Mouse (Mus musculus): Measurements from ENCODE around the gene Adgrf5. TPM values are rescaled to one million over a fixed set of nuclear protein-coding genes. Genes with fewer than 3 reads are reported as not detected.
"Not testable (repeated sequence)": the region's sequence is repeated elsewhere in the genome, so short reads cannot be mapped to it uniquely, and the experiment has no call there.

The Adgrf5 gene
- total RNA-seq, 2 experiments from 2014 or later, result 209 to 282 TPM

- intact Hi-C loops (cut with DNase I), result loop anchor here (5.0 kb wide), 1 partner anchor 72 kb away; the partner anchor contains the start of gene Adgrf5
- DNase-seq, result no peak
Measured at GRCm38 (mm10) chr17:43434485-43434884, 74.2 kb downstream of the Adgrf5 start.

GRCm38 (mm10) chr17:43451216-43451615 is 91.0 kb downstream of the Adgrf5 start:
- no peak for DNase-seq

DNA sequence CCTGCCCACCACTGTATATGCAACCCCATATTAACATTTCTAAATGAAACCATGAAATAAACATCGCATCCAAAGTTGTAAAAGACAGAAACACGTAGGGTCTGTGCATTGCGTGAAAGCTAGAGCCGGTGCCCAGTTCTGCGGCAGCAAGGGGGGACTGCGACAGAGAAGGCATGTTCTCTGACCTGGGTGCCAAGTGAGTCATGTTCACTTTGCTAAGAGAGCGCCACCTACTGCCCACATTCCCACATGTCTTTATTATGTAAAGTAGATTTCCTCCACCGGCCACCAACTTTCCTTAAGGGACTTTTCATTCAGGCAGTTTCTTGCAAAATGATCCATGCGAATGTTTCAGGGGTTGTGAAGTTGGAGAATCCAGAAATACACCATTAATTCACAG is 98.3 kb downstream of the Adgrf5 start:
- DNase-seq, result peak; percentile 79 to 84
- intact Hi-C loops (cut with DNase I), result loop anchor here (5.0 kb wide), 1 partner anchor 446 kb away; no protein-coding TSS in a partner anchor

More at GRCm38 (mm10) chr17:43451216-43451615, 91.0 kb downstream of the Adgrf5 start:
- intact Hi-C loops (cut with DNase I), result no loop called here

GRCm38 (mm10) chr17:43459737-43460230 is 99.5 kb downstream of the Adgrf5 start:
- intact Hi-C loops (cut with DNase I), result loop anchor here (1.0 to 5.0 kb wide), 4 partner anchors 133 to 447 kb away; no protein-coding TSS in a partner anchor
- DNase-seq, result no peak

DNA sequence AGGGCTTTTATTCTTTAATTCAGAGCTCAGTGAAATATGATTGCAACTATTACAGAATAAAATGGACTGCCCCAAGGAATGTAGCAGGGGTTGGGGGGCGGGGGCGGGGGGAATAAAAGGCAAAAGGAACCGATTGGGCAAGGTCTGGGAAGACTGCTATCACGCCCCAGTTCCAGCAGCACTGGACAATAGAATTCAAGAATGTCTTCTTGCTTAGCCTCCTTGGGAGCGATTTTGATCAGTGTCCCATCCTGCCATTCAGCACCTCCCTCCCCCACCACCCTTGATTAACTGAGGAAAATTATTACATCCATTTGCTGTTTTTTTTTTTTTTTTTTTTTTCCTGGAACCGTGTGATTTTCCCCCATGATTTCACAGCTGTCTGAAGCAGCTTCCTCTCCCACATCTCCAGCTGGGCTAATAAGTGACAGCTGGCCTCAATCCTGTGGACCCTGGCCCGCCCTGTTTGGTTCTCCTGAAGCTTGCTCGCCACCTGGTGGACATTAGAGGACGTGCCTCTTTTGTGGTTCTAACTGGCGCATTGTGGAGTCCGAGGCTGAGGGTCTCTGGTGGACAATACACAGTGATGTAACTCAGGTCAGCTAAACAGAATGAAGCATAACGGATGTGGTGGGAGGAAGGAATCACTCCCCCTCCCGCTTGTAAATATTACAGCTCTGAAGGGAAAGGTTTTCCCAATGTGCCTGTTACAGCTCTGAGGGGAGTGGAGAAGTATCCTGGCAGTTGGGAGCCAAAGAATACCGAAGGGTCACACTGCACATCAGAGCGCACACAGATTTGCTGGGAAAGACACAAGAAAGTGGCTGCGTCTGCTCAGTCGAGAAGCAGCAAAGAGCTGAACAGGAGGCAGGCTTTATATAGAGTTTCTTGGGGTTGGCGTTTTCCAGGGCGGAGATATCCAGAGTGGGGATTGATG is 100.3 kb downstream of the Adgrf5 start:
- intact Hi-C loops (cut with DNase I), result loop anchor here (1.0 to 5.0 kb wide), 3 partner anchors 134 to 383 kb away; no protein-coding TSS in a partner anchor
- DNase-seq, result peak; percentile 77 to 79

- intact Hi-C loops (cut with DNase I), result no loop called here
- peak in 1 of 2 experiments; percentile 7 for DNase-seq
Measured at GRCm38 (mm10) chr17:43470039-43470438, 109.8 kb downstream of the Adgrf5 start.

GRCm38 (mm10) chr17:43472558-43472957 is 112.3 kb downstream of the Adgrf5 start:
- no peak for DNase-seq
- intact Hi-C loops (cut with DNase I), result no loop called here

DNA sequence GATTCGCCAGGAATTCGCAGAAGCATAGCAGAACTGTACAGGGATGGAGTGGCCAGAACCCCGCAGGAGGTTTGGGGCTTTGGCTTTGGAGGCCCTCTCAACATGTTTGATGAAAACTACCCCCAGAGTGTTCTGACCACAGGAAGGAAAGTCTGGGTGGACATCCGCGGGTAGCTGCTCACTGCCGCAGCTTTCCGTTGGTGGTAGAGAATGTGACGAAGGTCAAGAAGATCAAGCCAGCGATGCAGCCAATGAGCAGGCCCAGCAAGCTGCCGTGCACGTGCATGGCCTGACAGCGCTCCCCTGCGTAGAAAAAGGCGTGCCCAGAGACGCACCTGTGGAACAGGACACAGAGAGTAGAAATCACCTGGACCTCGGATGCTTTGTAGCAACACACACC is 114.5 kb downstream of the Adgrf5 start:
- no peak for DNase-seq
- intact Hi-C loops (cut with DNase I), result no loop called here

DNA sequence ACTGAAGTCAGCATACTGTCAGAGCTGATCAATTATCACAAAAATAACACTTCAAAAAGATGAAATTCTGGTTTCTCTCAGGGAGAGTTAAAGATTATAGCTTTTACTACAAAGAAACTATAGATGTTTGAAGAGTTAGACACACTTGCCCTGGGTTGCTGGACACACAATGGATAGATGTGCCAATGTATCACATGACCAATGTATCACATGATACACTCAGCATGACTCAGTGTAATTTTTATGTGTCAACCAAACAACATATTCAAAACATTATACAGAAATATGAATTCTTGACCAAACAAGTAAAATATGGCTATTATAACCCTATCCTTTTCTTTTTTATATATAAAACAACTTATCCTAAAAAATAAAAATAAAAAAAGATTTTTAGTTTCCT is 117.4 kb downstream of the Adgrf5 start:
- intact Hi-C loops (cut with DNase I), result no loop called here
- DNase-seq, result no peak

- no peak for DNase-seq
- intact Hi-C loops (cut with DNase I), result no loop called here
Measured at GRCm38 (mm10) chr17:43485982-43486381, 125.7 kb downstream of the Adgrf5 start.

DNA sequence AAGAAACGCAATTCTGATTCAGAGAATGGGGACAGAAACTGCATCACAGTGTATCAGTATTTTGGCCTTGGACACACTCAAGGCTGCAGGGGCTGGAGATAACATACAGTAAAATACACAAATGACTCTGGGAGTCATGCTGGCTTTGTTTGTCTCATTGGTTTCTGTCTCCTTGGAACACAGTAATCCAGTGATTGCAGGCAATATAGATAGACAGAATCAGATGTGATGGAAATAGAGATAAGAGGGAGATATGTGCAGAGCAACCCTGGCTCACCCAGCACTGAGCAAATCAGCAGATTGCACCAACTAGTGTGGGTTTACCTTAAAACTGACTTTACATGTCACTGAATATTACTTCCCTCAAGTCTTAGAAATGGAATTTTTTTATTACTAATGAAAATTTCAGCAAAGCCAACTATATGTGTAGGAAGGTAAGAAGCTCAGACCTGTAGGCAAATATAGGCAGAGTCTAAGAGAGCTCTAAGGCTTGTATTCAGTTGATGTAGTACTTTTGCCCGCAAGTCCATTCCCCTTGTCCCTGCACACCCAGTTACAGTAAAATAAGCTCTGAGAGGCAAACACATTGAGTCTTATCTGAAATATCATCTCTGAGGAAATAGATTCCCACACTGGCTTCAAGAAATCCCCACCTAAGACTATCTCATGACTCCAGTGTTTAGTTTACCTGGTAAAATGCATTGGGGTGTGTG is 128.3 kb downstream of the Adgrf5 start:
- intact Hi-C loops (cut with DNase I), result no loop called here
- DNase-seq, result no peak

DNA sequence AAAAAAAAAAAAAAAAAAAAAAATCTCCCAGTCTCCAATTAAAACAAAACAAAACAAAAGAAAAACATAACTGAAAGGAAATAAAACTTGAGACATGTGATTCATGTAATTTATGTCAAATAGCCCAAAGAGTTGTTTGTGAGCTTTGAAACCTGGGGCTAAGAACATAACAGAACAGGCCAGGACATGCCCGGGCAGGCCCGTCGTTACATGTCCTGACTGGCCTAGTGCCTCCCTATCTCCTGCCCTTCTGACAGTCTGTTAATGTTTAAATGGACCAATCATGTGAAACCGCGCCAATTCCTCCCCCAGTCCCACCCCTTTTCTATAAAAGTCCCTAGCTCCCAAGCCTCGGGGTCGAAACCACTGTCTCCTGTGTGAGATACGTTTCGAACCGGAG is 130.1 kb downstream of the Adgrf5 start:
- DNase-seq; intact Hi-C loops (cut with DNase I): not testable (repeated sequence)

DNA sequence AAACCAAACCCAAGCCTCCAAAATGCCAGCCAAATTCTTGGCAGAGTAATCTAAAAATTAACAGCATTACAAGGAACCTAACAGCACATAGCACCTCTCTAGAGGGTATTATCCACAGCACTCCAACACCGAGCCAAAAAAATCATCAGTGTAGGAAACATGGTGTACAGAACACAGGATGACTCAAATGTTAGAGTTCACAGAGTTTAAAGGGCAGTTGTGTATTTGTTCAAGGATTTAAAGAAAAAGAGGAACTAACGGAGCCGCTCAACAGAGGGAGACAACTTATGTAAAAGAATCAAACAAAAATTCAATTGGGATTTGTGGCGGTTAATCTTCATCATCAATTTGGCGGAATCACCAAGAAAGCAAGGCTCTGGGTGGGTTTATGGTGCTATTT is 135.3 kb downstream of the Adgrf5 start:
- intact Hi-C loops (cut with DNase I), result no loop called here
- no peak for DNase-seq

- no peak for DNase-seq
- intact Hi-C loops (cut with DNase I), result no loop called here
Measured at GRCm38 (mm10) chr17:43497521-43497920, 137.3 kb downstream of the Adgrf5 start.

DNA sequence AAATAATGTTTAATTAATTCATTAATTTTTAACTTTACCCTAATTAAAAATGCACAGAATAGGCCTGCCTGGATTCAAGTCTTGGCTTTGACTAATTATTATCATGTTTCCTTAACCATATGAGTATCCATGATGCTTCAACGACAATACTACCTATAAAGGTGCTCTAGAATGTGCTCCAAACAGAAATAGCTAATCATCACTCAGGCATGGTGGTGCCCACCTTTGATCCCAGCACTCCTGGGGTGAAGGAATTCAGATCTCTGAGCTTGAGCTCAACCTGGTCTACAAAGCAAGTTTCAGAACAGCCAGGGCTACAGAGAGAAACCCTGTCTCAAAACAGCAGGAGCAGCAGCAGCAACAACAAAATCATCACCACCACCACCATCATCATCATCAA is 140.3 kb downstream of the Adgrf5 start:
- intact Hi-C loops (cut with DNase I), result no loop called here
- DNase-seq, result no peak

DNA sequence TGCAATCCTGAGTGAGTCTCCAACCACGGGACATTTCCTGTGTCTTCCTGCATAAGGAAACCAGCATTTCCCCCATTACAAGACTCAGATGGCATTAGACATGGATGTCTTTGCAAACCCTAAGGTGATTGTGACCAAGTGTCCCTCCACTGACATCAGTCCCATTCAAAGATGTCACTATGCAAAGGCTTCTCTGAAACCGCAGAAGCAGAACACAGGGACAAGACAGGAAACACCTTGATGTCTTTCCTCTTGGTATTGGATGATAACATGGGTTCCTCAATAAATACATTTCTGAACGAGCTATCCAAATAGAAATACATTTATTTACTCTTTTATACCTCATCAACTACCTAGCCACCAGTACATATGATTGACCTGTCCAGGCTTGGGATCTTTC is 141.0 kb downstream of the Adgrf5 start:
- DNase-seq, result no peak
- intact Hi-C loops (cut with DNase I), result no loop called here

DNA sequence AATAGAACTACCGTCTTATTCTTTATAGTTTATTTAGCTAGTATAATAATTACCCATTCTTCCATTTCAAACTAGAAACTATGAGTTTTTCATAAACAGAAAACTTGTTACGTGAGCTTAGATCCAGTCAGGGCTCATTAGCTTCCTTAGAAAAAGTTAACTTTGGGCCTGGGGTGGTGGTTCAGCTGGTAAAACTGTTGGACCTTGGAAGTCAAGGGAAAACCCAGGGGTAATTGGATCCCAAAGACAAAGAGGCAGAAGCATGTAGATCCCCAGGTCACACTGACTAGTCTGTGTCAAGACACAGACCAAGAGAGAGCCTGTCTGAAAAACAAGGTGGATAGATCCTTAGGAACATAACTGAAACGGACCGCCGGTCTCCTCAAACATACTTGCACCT is 141.4 kb downstream of the Adgrf5 start:
- no peak for DNase-seq
- intact Hi-C loops (cut with DNase I), result no loop called here

DNA sequence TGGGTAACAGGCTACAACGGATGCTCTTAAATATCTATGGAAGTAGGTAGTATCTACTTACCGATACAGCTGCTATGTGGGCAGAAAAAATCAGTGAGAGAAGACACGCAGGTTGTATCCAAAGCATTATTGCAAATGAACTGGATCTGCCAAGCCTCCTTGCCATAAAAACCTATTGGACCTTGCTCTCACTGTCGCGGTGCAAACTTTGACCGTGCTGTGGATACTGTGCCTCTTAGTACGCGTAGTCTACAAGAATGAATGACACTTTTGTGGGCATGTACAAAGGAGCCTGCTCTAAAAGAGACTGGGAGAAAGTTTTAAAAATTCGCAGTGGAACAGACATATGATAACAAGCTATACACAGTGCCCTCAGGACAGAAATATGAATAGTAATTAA is 142.3 kb downstream of the Adgrf5 start, which contains the start of gene Mep1a:
Gene Mep1a (minus strand): TSS at position 221 of the 400 bp plus-strand sequence.
- no peak for DNase-seq
- intact Hi-C loops (cut with DNase I), result no loop called here

DNA sequence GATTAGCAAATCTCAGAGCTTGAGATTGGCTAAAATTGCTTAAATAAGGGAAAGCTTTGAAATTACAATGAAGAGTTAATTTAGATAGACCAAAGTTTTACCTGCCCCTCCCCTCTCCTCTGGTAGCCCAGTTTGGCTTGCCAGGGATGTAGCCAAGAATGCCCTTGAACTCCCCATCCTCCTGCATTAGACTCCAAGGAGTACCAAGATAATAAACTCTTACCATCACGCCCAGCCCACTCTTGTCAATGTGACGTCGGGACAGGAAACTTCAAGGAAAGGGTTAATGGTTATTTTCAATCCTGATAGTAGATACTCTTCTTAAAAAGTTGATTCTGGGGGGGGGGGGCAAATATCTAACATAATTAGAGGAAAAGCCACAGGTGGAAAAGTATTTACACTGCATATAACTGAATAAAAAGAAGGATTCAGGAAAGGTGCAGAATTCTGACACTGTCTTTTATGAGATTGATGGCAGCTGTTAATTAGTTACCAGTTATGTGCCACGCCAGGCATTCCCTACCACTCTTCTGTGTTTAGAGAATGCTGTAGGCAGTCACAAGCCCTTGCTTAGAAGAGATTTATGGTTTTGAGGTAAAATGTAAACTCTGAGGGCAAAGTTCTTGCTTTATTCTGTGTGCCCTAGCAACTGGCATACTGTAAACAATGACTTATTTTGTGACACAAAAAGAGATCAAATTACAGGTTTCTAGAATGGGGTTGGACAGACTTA is 143.8 kb downstream of the Adgrf5 start:
- DNase-seq, result no peak
- intact Hi-C loops (cut with DNase I), result no loop called here

GRCm38 (mm10) chr17:43504594-43504934 is 144.3 kb downstream of the Adgrf5 start:
- intact Hi-C loops (cut with DNase I), result no loop called here

More at GRCm38 (mm10) chr17:43504594-43504934, 144.3 kb downstream of the Adgrf5 start:
- no peak for DNase-seq
